Mouse (Mus musculus) retina, embryonic 14.5 days (tissue): ENCODE data around the gene Wdr45b.
"Not testable (repeated sequence)": the region's sequence is repeated elsewhere in the genome, so short reads cannot be mapped to it uniquely, and the experiment has no call there.

Experiments used
- DNase-seq: peaks from one replicate; pipeline ENCODE4 v3.0.0-alpha.2; 2015; ENCODE audit warnings: low spot score

The Wdr45b gene

GRCm38 (mm10) chr11:121354091-121354707 is at the start of gene Wdr45b:
Gene Wdr45b, minus strand, starts transcription at chr11:121354445.
- DNase-seq = peak; percentile 97

- no peak for DNase-seq
Measured at GRCm38 (mm10) chr11:121392405-121392804, 38.2 kb upstream of the Wdr45b start.

GRCm38 (mm10) chr11:121390793-121391192 is 36.5 kb upstream of the Wdr45b start:
- no peak for DNase-seq

- no peak for DNase-seq
Measured at GRCm38 (mm10) chr11:121388554-121388945, 34.3 kb upstream of the Wdr45b start.

- DNase-seq = peak; percentile 98
Measured at GRCm38 (mm10) chr11:121387750-121388553, 33.7 kb upstream of the Wdr45b start, which contains the start of gene Rab40b. Gene Rab40b, minus strand, starts transcription at chr11:121388251.

- no peak for DNase-seq
Measured at GRCm38 (mm10) chr11:121380294-121380693, 26.0 kb upstream of the Wdr45b start.

GRCm38 (mm10) chr11:121378644-121379043 is 24.4 kb upstream of the Wdr45b start:
- DNase-seq = no peak

GRCm38 (mm10) chr11:121373305-121373704 is 19.1 kb upstream of the Wdr45b start:
- no peak for DNase-seq

GRCm38 (mm10) chr11:121370337-121370994 is 16.2 kb upstream of the Wdr45b start:
- DNase-seq = no peak

- DNase-seq = peak; percentile 54
Measured at GRCm38 (mm10) chr11:121369622-121370021, 15.4 kb upstream of the Wdr45b start.

GRCm38 (mm10) chr11:121368731-121369130 is 14.5 kb upstream of the Wdr45b start:
- DNase-seq = no peak

- DNase-seq = no peak
Measured at GRCm38 (mm10) chr11:121367170-121367707, 13.0 kb upstream of the Wdr45b start.

GRCm38 (mm10) chr11:121362212-121362611 is 8.0 kb upstream of the Wdr45b start:
- peak; percentile 27 for DNase-seq

GRCm38 (mm10) chr11:121353326-121354090 is 737 bp downstream of the Wdr45b start:
- DNase-seq = peak; percentile 20

- not testable (repeated sequence) for DNase-seq
Measured at GRCm38 (mm10) chr11:121348727-121349126, 5.5 kb downstream of the Wdr45b start.

- no peak for DNase-seq
Measured at GRCm38 (mm10) chr11:121348166-121348565, 6.1 kb downstream of the Wdr45b start.

GRCm38 (mm10) chr11:121347036-121347435 is 7.2 kb downstream of the Wdr45b start:
- no peak for DNase-seq

- DNase-seq = not testable (repeated sequence)
Measured at GRCm38 (mm10) chr11:121342423-121342822, 11.8 kb downstream of the Wdr45b start.

- no peak for DNase-seq
Measured at GRCm38 (mm10) chr11:121340287-121340686, 14.0 kb downstream of the Wdr45b start.

GRCm38 (mm10) chr11:121339647-121340046 is 14.6 kb downstream of the Wdr45b start:
- DNase-seq = no peak

GRCm38 (mm10) chr11:121331641-121332040 is 22.6 kb downstream of the Wdr45b start:
- DNase-seq = no peak

- no peak for DNase-seq
Measured at GRCm38 (mm10) chr11:121328619-121329018, 25.6 kb downstream of the Wdr45b start.
